Mouse (Mus musculus) kidney, embryonic 14.5 days (tissue): ENCODE measurements at regions not wholly inside any gene's neighbourhood (a gene's known extent, or its start where the extent isn't known, plus 50 kb on each side); places are given as distances from the start of the nearest gene placed in this dataset.

Experiments used
- ATAC-seq: fragments of 200-750 bp; cut with Nextera tagmentation; 2 replicates; pipeline ENCODE4 v1.8.0; 2017; ENCODE audit warnings: moderate number of reproducible peaks, mild to moderate bottlenecking, moderate TSS enrichment, moderate library complexity; ENCODE audit not compliant: low FRiP score, low TSS enrichment
- H3K27ac ChIP-seq: fragments of 300-500 bp; sonication (generic); 2 replicates; pipeline ENCODE4 v1.5.1; 2014; ENCODE audit warnings: low read depth, mild to moderate bottlenecking, low read length, moderate library complexity, mixed read lengths
- H3K27me3 ChIP-seq: fragments of 300-500 bp; sonication (generic); 2 replicates; pipeline ENCODE4 v1.6.1; 2014; ENCODE audit warnings: mild to moderate bottlenecking, low read length; ENCODE audit not compliant: control insufficient read depth, insufficient read depth
- H3K36me3 ChIP-seq: fragments of 300-500 bp; sonication (generic); 2 replicates; pipeline ENCODE4 v1.6.1; 2014; ENCODE audit warnings: low read length, mixed read lengths; ENCODE audit not compliant: control insufficient read depth, insufficient read depth
- H3K4me1 ChIP-seq: fragments of 300-500 bp; sonication (generic); 2 replicates; pipeline ENCODE4 v1.6.1; 2014; ENCODE audit warnings: low read length, mixed read lengths; ENCODE audit not compliant: control insufficient read depth, insufficient read depth
- H3K4me2 ChIP-seq: fragments of 300-500 bp; sonication (generic); replicated peaks from 2 replicates; pipeline ENCODE4 v1.6.1; 2014; ENCODE audit warnings: low read depth, mild to moderate bottlenecking, low read length
- H3K4me3 ChIP-seq: fragments of 300-500 bp; sonication (generic); 2 replicates; pipeline ENCODE4 v1.5.1; 2014; ENCODE audit warnings: mild to moderate bottlenecking, low read length
- H3K9ac ChIP-seq: fragments of 300-500 bp; sonication (generic); 2 replicates; pipeline ENCODE4 v1.6.1; 2014; ENCODE audit warnings: low read depth, mild to moderate bottlenecking, low read length, moderate library complexity
- H3K9me3 ChIP-seq: fragments of 300-500 bp; sonication (generic); 2 replicates; pipeline ENCODE4 v1.6.1; 2016; ENCODE audit warnings: low read length; ENCODE audit not compliant: control insufficient read depth
- WGBS: fragments of 180-500 bp; shearing (Covaris S2); extraction: QIAGEN DNeasy Blood & Tissue Kit; methylation state at CpG from one replicate; pipeline ENCODE4 v1.1.7; 2014; 5-methylcytosine and 5-hydroxymethylcytosine counted together

DNA sequence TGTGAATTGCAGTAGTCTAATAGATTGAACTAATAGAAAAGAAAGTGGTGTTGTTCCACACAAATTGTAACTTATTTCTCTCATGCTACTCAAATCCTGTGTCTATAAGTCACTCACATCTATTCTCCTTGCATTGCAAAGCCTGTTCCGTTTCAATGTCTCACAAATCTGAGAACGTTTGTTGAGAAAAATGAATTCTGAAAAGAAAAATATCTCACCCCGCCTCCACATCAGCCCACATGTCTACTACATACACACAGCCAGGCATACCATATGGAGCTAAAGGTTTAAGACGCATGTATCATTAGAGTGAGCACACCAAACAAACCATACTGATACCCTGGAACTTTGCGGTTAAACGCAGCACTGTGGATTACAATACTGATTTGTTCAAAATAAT lies 258.0 kb downstream of the Zpld1 start:
- H3K9me3 ChIP-seq = no peaks in the 10 kb centered on the region
- ATAC-seq = no peak
- no peak overlapping the region for H3K9ac ChIP-seq
- WGBS = 91% methylated on average over 6 of the region's 6 CpGs
- H3K27me3 ChIP-seq = no peaks in the 10 kb centered on the region
- H3K4me1 ChIP-seq = no peaks in the 10 kb centered on the region
- no peaks in the 10 kb centered on the region for H3K36me3 ChIP-seq
- no peak overlapping the region for H3K4me3 ChIP-seq
- no peak overlapping the region for H3K4me2 ChIP-seq
- H3K27ac ChIP-seq = no peak overlapping the region

DNA sequence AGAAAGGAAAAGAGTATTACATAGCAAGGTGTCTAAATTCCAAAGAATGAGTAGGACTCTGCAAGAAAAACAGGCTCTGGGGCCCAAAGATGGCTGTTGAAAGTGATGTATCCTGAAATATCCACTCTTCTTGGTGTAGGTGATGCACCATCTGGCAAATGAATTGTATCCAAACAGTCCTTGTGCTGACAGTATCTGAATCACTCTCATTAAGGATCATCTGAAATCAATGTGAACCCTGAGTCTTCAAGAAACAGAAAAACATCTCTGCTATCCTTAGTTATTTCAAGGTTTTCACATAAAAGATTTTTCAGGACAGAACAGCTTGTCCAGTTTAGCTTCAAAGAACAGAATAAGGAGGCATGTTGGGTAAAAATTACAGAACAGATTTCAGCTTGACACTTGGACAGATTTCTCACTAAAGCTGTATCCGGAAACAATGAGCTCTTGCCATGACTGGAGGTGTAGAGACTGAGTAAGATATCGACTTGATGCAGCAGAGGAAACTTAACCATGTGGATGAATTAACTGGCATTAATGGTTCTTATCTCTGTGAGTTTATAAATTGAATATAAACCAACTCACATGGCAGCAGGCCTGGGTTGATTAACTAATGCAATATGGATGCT lies 296.0 kb downstream of the Zpld1 start:
- no peaks in the 10 kb centered on the region for H3K4me1 ChIP-seq
- WGBS = 91% methylated on average over 2 of the region's 2 CpGs
- H3K9me3 ChIP-seq = no peaks in the 10 kb centered on the region
- no peak for ATAC-seq
- H3K4me2 ChIP-seq = no peak overlapping the region
- H3K27ac ChIP-seq = no peak overlapping the region
- no peak overlapping the region for H3K9ac ChIP-seq
- no peaks in the 10 kb centered on the region for H3K36me3 ChIP-seq
- no peak overlapping the region for H3K4me3 ChIP-seq
- no peaks in the 10 kb centered on the region for H3K27me3 ChIP-seq

DNA sequence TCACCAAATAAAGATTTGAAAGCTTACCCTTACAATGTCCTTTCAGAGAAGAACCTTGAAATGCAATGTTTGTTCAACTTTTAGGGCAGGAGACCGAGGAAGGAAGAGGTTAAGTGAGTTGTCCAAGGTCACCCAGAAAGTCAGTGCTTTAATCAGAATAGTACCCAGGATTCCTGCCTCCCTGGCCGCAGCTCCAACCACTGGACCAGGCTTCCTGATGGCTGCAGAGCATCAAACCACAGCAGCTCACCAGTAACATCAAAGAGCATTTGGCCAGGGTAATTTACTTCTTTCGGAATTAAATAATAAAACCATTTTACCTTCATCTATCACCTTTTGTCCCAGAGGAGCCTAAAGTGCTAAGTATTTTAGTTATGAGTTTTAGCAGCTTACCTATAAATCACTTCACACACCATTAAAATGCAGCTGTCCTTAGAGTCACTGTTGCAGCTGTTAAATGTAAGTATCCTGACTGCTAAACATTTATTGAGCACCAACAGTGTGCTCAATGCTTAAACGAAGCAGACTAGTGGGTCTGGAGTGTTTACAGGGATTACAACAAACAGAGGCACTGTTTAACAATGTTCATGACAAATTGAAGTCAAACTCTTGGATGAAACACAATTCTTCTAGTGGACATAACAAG lies 306.1 kb downstream of the Zpld1 start:
- no peak for ATAC-seq
- no peaks in the 10 kb centered on the region for H3K27me3 ChIP-seq
- no peak overlapping the region for H3K9ac ChIP-seq
- no peak overlapping the region for H3K27ac ChIP-seq
- H3K4me1 ChIP-seq = no peaks in the 10 kb centered on the region
- H3K4me3 ChIP-seq = no peak overlapping the region
- no peaks in the 10 kb centered on the region for H3K36me3 ChIP-seq
- WGBS = 18% methylated on average over 4 of the region's 4 CpGs
- H3K9me3 ChIP-seq = no peaks in the 10 kb centered on the region
- no peak overlapping the region for H3K4me2 ChIP-seq

DNA sequence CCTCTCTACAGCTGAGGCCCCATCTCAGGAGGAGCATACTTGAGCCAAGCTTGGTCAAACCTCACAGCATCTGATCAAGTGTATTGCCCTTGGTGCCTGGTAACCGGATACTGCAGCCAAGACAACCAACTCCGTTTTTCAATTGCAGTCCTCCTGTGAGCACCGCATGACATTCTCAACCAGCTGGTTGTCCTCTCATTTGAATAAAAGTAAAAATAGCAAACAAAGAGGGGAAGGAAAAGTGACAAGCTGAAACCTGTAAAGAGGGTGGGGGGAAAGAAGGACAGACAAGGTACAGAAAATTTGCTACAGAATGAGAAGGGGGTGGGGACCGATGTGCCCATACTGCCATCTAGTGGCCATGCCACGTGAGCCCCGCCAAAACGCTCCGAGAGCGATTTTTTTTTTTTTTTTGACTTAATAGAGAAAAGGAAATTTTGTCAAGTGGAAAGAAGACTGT lies 314.0 kb downstream of the Zpld1 start:
- WGBS = 3% methylated on average over 9 of the region's 9 CpGs
- Histone ChIP-seq H3K36me3 (no peaks in the 10 kb centered on the region), H3K9ac (no peak overlapping the region), H3K4me3 (no peak overlapping the region; the same call in 1 of the 2 replicates), H3K4me1 (no peaks in the 10 kb centered on the region), H3K27ac (no peak overlapping the region), H3K9me3 (no peaks in the 10 kb centered on the region), H3K27me3 (no peaks in the 10 kb centered on the region), H3K4me2 (no peak overlapping the region; the same call in 1 of the 2 replicates)
- peak; percentile 46; the same call in 1 of the 2 replicates for ATAC-seq

DNA sequence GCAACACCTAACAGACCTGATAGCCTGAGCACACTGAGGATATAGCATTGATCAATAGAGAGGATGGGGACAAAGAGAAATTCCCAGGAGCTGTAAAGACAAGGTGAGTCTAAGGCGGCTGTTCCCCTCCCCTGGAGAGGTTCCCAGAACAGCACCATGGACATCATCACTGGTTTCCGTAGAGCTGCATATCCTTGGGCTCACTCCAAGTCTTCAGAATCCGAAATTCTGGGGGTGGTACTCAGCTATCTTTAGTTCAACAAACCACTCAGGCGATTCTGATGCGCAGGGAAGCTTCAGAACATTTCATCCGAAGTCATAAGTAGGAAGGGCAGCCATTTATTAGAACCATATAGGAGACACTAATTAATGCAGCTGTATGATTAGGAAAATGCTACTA lies 327.4 kb downstream of the Zpld1 start:
- Histone ChIP-seq H3K4me3 (no peak overlapping the region), H3K4me1 (no peaks in the 10 kb centered on the region), H3K4me2 (no peak overlapping the region), H3K9ac (no peak overlapping the region), H3K36me3 (no peaks in the 10 kb centered on the region), H3K27ac (no peak overlapping the region), H3K27me3 (no peaks in the 10 kb centered on the region), H3K9me3 (no peaks in the 10 kb centered on the region)
- 84% methylated on average over 6 of the region's 6 CpGs for WGBS
- ATAC-seq = no peak

DNA sequence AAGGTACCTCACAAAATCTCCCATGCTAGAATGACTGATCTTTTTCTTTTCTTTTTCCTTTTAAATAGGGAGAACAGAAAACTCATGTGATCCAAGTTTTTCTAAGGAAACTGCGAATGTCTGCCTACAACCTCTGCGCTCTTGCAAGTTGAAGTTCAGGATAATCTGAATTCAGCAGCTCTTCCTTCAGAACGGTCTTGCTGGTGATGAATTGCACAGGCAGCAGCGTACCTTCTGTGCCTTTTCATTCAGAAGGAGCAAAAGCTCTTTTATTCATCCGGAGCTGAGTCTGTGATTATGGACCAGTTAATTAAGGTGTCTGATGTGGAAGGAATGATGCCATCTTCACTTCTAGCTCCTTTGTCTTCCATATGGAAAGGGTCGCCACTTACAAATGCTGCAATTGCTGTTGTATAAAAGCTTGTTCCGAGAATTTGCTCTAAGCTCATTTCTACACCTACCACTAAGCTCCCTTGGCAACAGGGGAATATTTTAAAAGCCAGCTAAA lies 353.9 kb downstream of the Zpld1 start:
- ATAC-seq = no peak
- no peaks in the 10 kb centered on the region for H3K4me1 ChIP-seq
- H3K9ac ChIP-seq = no peak overlapping the region
- 92% methylated on average over 7 of the region's 7 CpGs for WGBS
- H3K27me3 ChIP-seq = no peaks in the 10 kb centered on the region
- H3K4me2 ChIP-seq = no peak overlapping the region
- no peaks in the 10 kb centered on the region for H3K36me3 ChIP-seq
- no peak overlapping the region for H3K4me3 ChIP-seq
- H3K27ac ChIP-seq = no peak overlapping the region
- no peaks in the 10 kb centered on the region for H3K9me3 ChIP-seq

DNA sequence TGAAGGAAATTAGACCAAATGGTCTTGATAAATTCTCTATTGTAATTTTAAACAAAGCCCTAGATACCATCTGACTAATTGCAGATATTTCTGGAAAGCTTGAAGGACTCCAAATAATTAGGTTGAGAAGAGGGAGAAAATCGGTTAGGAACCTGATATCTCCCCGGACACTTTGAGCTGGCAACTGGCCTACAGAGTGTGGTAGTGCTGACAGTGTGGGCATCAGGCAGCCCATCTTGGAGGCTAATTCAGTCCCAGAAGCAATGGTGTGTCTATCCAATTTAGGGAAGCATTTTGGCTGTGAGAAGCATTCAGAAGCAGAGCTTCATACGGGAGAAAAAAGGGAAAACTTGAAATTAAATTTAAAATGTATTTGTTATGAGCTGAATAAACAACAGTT lies 369.5 kb downstream of the Zpld1 start:
- no peak for ATAC-seq
- H3K27me3 ChIP-seq = no peaks in the 10 kb centered on the region
- H3K9me3 ChIP-seq = no peaks in the 10 kb centered on the region
- H3K4me2 ChIP-seq = no peak overlapping the region
- no peaks in the 10 kb centered on the region for H3K4me1 ChIP-seq
- no peak overlapping the region for H3K9ac ChIP-seq
- no peaks in the 10 kb centered on the region for H3K36me3 ChIP-seq
- H3K27ac ChIP-seq = no peak overlapping the region
- 86% methylated on average over 3 of the region's 3 CpGs for WGBS
- H3K4me3 ChIP-seq = no peak overlapping the region

DNA sequence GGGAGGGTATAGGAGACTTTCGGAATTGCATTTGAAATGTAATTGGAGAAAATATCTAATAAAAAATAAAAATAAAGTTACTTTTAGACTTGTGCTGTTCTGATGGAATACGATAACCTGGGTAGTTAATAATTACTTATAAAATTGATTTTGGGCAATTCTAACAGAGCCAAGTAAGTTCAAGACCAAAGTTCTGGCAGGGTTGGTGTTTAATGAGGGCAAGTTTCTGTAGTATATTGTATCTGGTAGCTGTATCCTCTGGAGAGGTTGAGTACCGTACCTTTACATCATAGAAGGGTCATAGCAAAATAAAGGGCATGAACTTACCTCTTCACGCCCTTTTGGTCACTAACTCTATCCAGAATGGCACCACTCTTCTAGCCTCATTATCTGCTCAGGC lies 394.9 kb downstream of the Zpld1 start:
- Histone ChIP-seq H3K27me3 (no peaks in the 10 kb centered on the region), H3K4me1 (no peaks in the 10 kb centered on the region), H3K27ac (no peak overlapping the region), H3K9ac (no peak overlapping the region), H3K9me3 (no peaks in the 10 kb centered on the region), H3K36me3 (no peaks in the 10 kb centered on the region), H3K4me2 (no peak overlapping the region), H3K4me3 (no peak overlapping the region)
- 95% methylated on average over 4 of the region's 4 CpGs for WGBS
- no peak for ATAC-seq

DNA sequence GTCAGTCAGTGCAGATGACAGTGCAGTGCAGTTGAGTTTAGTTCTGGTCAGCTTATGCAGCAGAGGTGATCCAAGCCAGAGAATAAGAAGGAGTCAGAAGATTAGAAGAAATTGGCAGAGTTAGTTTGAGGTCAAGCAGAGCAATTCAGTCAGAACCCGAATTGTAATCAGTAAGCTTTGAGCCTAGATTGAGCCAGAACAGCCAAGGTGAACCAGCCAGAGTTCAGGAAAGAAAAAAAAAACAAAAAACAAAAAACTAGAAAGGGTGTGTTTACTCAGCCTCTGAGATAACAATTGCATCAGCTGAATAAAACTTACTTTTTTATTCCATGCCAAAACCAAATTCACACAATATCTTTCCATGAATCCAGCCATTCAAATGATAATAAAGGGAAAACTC lies 396.3 kb downstream of the Zpld1 start:
- WGBS = 79% methylated on average over 1 of the region's 1 CpGs
- Histone ChIP-seq H3K36me3 (no peaks in the 10 kb centered on the region), H3K27me3 (no peaks in the 10 kb centered on the region), H3K4me1 (no peaks in the 10 kb centered on the region), H3K4me3 (no peak overlapping the region), H3K4me2 (no peak overlapping the region), H3K9ac (no peak overlapping the region), H3K27ac (no peak overlapping the region), H3K9me3 (no peaks in the 10 kb centered on the region)
- no peak for ATAC-seq
